Mouse (Mus musculus) lung, adult 2 months (tissue): ENCODE measurements around the gene Ndufa3.

Experiments
- CTCF ChIP-seq: fragments of 200-500 bp; IDR thresholded peaks from 2 replicates; pipeline ENCODE4 v1.5.1; 2011; ENCODE audit warnings: mild to moderate bottlenecking, low read length, control low read depth; ENCODE audit not compliant: insufficient read depth
- POLR2A ChIP-seq: fragments of 200-500 bp; IDR thresholded peaks from 2 replicates; pipeline ENCODE4 v1.6.1; 2011; ENCODE audit warnings: low read depth, mild to moderate bottlenecking, control low read depth, low read length, borderline replicate concordance; ENCODE audit errors: extremely low read depth

GRCm38 (mm10) chr7:3656966-3657365, 39.8 kb downstream of the Ndufa3 start:
- no peak for TF ChIP-seq CTCF
- TF ChIP-seq POLR2A = no peak
